Mouse (Mus musculus): ENCODE results near the gene Olfr1418.

DNA sequence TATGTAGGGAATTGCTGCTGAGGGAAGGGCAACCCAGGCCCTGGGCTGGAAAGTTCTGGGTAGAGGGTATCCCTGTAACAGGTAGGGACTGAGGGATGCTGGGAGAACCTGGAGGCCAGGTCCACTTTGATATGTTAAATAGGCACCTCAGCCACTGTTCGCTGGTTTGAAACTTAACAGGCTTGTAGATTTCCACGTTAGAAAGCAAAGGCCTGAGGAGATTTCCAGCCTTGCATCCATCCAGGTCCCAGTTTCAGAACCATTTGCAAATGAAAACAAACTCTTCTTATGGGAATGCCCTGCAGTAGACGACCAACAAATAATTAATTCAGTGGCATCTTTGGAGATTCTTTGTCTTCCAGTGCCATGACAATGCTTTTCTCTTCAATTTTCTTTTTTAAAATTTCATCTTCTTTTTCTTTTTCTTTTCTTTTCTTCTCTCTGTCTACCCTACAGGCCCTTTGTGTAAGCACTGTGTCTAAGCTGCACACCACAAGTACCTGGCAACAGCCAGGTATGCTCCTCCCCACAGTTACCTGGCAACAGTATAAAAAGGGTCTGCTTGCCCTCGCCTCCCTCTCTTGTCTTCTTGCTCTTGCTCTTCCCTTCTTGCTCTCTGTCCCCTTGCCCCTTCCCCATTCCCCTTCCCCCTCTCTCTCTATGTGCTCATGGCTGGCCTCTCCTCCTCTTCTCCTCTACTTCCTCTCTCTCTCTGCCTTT is 37.4 kb downstream of the Olfr1418 start:
- TF ChIP-seq POLR2A (IDR thresholded peaks at IDR 0.05; ENCODE audit: low read depth, low read length) (no peak), EP300 (IDR thresholded peaks at IDR 0.05; ENCODE audit: low read length) (no peak)
